Mouse (Mus musculus) hindbrain, embryonic 11.5 days (tissue): ENCODE measurements at regions not wholly inside any gene's neighbourhood (a gene's known extent, or its start where the extent isn't known, plus 50 kb on each side); places are given as distances from the start of the nearest gene placed in this dataset.

Experiments used
- ATAC-seq: fragments of 200-750 bp; cut with Nextera tagmentation; 2 replicates; pipeline ENCODE4 v1.8.0; 2017; ENCODE audit warnings: mild to moderate bottlenecking, moderate TSS enrichment, moderate library complexity; ENCODE audit not compliant: low FRiP score
- DNase-seq: peaks from one replicate; pipeline ENCODE4 v3.0.0-alpha.2; 2015; ENCODE audit warnings: low spot score
- H3K27ac ChIP-seq: fragments of 300-500 bp; sonication (generic); 2 replicates; pipeline ENCODE4 v1.5.1; 2014; ENCODE audit warnings: mild to moderate bottlenecking, low read depth, low read length
- H3K27me3 ChIP-seq: fragments of 300-500 bp; sonication (generic); 2 replicates; pipeline ENCODE4 v1.6.1; 2014; ENCODE audit warnings: mild to moderate bottlenecking, low read length, moderate library complexity, mixed read lengths; ENCODE audit not compliant: control insufficient read depth, insufficient read depth
- H3K36me3 ChIP-seq: fragments of 300-500 bp; sonication (generic); 2 replicates; pipeline ENCODE4 v1.6.1; 2014; ENCODE audit warnings: mild to moderate bottlenecking, low read length, moderate library complexity, mixed read lengths; ENCODE audit not compliant: control insufficient read depth, insufficient read depth
- H3K4me1 ChIP-seq: fragments of 300-500 bp; sonication (generic); replicated peaks from 2 replicates; pipeline ENCODE4 v1.6.1; 2014; ENCODE audit warnings: low read length, mixed read lengths; ENCODE audit not compliant: control insufficient read depth, insufficient read depth
- H3K4me2 ChIP-seq: fragments of 300-500 bp; sonication (generic); replicated peaks from 2 replicates; pipeline ENCODE4 v1.6.1; 2014; ENCODE audit warnings: mild to moderate bottlenecking, low read depth, low read length
- H3K4me3 ChIP-seq: fragments of 300-500 bp; sonication (generic); 2 replicates; pipeline ENCODE4 v1.5.1; 2014; ENCODE audit warnings: low read depth, low read length
- H3K9ac ChIP-seq: fragments of 300-500 bp; sonication (generic); 2 replicates; pipeline ENCODE4 v1.6.1; 2014; ENCODE audit warnings: low read depth, low read length
- H3K9me3 ChIP-seq: fragments of 300-500 bp; sonication (generic); 2 replicates; pipeline ENCODE4 v1.6.1; 2016; ENCODE audit warnings: low read length; ENCODE audit not compliant: control insufficient read depth
- WGBS: fragments of 180-500 bp; shearing (Covaris S2); extraction: QIAGEN DNeasy Blood & Tissue Kit; methylation state at CpG from one replicate; pipeline ENCODE4 v1.1.7; 2014; 5-methylcytosine and 5-hydroxymethylcytosine counted together

DNA sequence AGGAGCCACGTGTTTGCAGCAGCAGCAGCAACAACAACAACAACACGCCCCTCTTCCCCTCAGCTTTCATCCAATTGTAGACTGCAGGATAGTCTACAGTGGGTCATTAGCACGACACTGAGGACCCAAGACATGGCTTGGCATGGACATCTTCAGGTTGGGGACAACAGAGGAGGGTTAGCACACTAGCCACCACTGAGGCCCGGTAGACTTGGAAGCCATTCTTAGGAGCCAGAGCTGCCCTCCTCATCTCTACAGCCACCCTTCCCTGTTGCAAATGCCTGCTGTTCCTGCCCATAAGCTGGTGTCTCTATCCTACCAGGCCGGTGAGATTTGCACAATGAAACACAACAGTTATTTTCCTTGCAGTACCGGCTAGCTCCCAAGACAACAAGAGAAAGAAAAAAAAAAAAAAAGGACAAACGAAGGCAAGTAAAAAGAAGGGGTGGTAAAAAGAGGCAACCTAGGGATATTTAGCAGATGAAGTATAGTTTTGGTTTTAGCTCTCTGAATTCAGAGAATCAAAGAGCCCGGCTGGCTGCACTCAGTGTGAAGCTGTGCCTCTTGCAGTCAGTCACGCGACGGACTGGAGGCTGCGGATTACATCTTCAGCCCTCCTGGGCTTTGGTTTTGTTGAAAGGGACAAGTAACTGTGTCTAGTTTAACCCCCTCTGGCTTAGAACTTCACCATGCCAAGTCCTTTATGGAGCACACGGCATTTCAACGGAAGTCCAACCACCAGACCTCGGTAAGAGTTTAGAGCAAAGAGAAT lies 421.9 kb upstream of the Mki67 start:
- Histone ChIP-seq H3K4me1 (no peaks in the 10 kb centered on the region), H3K27ac (no peak overlapping the region), H3K27me3 (no peaks in the 10 kb centered on the region), H3K9ac (no peak overlapping the region), H3K4me2 (no peak overlapping the region), H3K36me3 (no peaks in the 10 kb centered on the region), H3K9me3 (no peaks in the 10 kb centered on the region), H3K4me3 (no peak overlapping the region)
- WGBS: 65% methylated on average over 15 of the region's 15 CpGs
- DNase-seq (no peak), ATAC-seq (no peak)

DNA sequence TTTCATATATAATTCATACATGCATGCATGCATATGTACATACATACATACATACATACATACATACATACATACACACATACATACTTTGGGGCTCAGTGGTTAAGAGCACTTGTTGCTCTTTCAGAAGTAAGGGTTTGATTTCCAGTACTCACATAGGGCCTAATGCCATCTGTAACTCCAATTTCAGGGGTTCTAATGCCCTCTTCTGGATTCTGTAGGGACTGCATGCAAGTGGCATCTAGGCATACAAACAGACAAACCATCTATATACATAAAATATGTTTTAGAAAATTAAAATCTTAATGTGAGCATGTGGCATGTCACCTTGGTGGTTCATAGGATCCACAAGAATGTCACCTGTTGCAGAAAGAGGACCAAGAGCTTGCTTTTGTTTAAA lies 426.7 kb upstream of the Mki67 start:
- no peak overlapping the region for H3K9ac ChIP-seq
- H3K27ac ChIP-seq: no peak overlapping the region
- H3K9me3 ChIP-seq: no peaks in the 10 kb centered on the region
- H3K4me3 ChIP-seq: no peak overlapping the region
- H3K4me1 ChIP-seq: no peaks in the 10 kb centered on the region
- H3K27me3 ChIP-seq: no peaks in the 10 kb centered on the region
- DNase-seq (no peak), ATAC-seq (no peak)
- no peaks in the 10 kb centered on the region for H3K36me3 ChIP-seq
- no peak overlapping the region for H3K4me2 ChIP-seq

DNA sequence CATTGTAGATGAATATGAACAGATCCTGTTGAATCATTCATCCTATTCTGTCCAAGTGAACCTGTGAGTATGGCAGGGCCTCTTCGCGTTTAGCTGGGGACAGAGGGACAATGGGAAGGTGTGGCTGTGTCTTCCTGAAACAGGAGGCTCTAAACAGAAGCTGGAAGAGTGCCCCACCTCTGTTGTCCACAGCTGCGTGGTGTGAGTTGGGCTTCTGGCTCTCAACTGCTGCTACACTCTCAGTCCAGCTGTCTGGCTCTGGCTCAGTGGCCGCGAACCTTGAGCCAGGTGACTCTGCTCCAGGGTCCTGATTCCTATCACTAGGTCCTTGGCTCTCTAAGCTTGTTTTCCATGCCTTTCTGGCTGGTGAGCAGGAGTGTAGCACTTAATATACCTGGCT lies 434.0 kb upstream of the Mki67 start:
- DNase-seq: no peak
- 66% methylated on average over 5 of the region's 5 CpGs for WGBS
- no peaks in the 10 kb centered on the region for H3K27me3 ChIP-seq
- H3K9me3 ChIP-seq: no peaks in the 10 kb centered on the region
- no peak overlapping the region for H3K9ac ChIP-seq
- no peak overlapping the region for H3K27ac ChIP-seq
- no peak overlapping the region for H3K4me2 ChIP-seq
- no peak overlapping the region for H3K4me3 ChIP-seq
- no peaks in the 10 kb centered on the region for H3K36me3 ChIP-seq
- no peaks in the 10 kb centered on the region for H3K4me1 ChIP-seq
- ATAC-seq: no peak

DNA sequence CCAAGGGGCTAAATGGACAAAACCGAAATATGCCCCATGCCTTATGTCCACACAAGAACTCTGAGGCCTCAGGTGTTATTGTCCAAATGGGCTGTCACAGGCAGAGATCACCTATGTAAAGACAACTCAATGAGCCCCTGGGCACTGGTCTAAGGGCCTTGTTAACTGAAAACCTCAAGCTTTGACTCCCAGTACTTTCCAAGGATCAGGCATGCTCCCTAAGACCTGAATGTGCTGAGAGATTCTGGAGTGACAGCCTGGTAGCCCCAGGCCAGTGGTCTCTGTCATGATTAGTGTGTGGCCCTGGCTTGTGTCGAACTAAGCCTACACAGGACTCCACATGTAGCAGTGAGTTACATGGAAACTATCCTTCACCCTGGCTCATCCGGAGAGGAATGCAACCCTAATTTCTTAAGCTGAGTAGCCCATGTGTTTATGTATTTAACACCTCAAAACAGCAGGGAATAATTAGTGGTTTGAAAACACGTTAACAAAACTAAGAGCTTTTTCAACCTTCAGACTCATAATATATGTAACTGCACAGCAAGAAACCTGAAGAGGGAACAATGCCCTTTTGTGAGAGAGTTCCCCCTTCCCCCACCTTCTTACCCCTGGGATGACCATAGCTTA lies 435.3 kb upstream of the Mki67 start:
- Histone ChIP-seq H3K9ac (no peak overlapping the region), H3K4me3 (no peak overlapping the region), H3K4me2 (no peak overlapping the region), H3K9me3 (no peaks in the 10 kb centered on the region), H3K27me3 (no peaks in the 10 kb centered on the region), H3K4me1 (no peaks in the 10 kb centered on the region), H3K27ac (no peak overlapping the region), H3K36me3 (no peaks in the 10 kb centered on the region)
- 29% methylated on average over 4 of the region's 4 CpGs for WGBS
- no peak for DNase-seq
- ATAC-seq: no peak

DNA sequence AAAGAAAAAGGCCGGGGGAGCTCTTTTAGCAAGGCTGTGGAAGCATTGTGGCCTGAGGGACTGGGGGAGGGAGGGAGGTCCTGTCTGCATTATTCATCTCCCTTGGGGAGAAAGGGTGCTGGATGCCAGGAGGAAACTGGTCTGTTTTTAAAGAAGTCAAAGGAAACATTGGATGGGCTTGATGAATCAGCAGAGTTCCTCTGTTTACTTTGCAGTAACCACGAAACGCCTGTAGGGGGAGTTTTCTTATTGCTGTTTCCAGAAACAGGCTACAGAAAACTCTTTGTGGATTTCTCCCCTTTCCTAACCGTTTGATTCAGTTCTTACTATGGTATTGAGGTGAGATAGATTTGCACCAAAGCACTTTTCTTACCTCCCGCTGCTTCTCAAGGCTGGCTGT lies 436.3 kb upstream of the Mki67 start:
- ATAC-seq: no peak
- Histone ChIP-seq H3K4me3 (no peak overlapping the region), H3K27me3 (no peaks in the 10 kb centered on the region), H3K9me3 (no peaks in the 10 kb centered on the region), H3K4me1 (no peaks in the 10 kb centered on the region), H3K4me2 (no peak overlapping the region), H3K36me3 (no peaks in the 10 kb centered on the region), H3K9ac (no peak overlapping the region), H3K27ac (no peak overlapping the region)
- DNase-seq: peak; percentile 75
- 28% methylated on average over 5 of the region's 5 CpGs for WGBS

DNA sequence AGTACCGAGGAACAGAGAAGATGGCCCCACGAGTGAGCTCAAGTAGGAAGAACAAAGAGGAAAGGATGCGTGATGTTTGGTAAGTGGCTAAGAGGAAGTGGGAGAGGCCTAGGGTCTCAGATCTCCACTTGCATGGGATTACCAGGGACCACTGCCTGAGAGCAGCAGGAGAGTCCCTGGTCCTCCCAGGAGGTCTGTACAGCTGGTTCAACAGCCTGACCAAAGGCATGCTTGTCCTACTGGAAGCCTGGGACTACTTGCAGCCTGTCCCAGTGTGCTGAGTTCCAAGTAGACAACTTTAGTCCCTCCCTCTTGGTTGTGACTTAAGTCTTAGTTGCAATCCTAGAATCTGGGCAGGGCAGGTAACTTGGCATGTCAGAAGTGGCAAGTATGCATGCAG lies 437.5 kb upstream of the Mki67 start:
- Histone ChIP-seq H3K27me3 (no peaks in the 10 kb centered on the region), H3K36me3 (no peaks in the 10 kb centered on the region), H3K4me3 (no peak overlapping the region), H3K9ac (no peak overlapping the region), H3K4me2 (no peak overlapping the region), H3K9me3 (no peaks in the 10 kb centered on the region), H3K27ac (no peak overlapping the region), H3K4me1 (no peaks in the 10 kb centered on the region)
- 75% methylated on average over 3 of the region's 3 CpGs for WGBS
- DNase-seq (no peak), ATAC-seq (no peak)

DNA sequence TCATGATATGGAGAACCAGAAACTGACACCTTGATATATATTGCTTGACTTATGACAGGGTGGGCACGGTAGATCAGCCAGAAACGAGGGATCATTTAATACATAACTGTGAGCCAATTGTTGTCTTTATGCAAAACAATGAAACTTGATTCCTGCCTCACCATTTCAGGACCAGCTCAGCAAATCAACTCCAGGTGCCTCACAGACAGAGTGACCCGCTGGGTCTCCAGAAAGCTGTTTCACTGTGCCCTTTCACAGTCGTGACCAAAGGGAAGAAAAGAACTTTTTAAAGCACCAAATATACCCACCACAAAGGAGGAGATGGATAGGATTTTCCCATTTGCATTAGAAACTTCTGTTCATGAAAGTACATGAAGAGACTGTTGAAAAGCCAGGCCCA lies 443.0 kb upstream of the Mki67 start:
- no peaks in the 10 kb centered on the region for H3K9me3 ChIP-seq
- H3K4me3 ChIP-seq: no peak overlapping the region
- no peak overlapping the region for H3K27ac ChIP-seq
- DNase-seq (peak; percentile 30), ATAC-seq (no peak)
- no peak overlapping the region for H3K4me2 ChIP-seq
- no peaks in the 10 kb centered on the region for H3K36me3 ChIP-seq
- 28% methylated on average over 4 of the region's 4 CpGs for WGBS
- no peaks in the 10 kb centered on the region for H3K4me1 ChIP-seq
- no peak overlapping the region for H3K9ac ChIP-seq
- H3K27me3 ChIP-seq: no peaks in the 10 kb centered on the region

DNA sequence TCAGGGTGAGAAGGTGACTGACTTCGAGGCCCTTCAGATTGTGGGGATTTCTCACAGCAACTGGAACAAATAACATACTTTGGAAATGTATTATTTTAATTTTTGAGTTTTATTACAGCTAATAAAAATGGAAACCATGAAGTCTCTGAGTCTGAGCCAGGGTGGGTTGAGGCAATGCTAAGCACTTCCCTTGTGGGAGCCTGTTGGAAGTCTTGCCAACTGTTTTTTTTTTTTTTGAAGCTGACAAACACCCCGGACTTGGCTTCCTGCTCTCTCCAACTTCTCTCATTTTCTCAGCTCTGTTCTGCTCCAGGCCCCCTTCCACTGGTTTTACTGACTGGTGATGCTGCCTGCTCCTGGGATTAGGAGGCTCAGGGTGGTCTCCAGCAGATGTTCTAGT lies 445.4 kb upstream of the Mki67 start:
- no peaks in the 10 kb centered on the region for H3K9me3 ChIP-seq
- ATAC-seq: no peak
- no peaks in the 10 kb centered on the region for H3K36me3 ChIP-seq
- no peak for DNase-seq
- H3K4me3 ChIP-seq: no peak overlapping the region
- no peak overlapping the region for H3K9ac ChIP-seq
- H3K27ac ChIP-seq: no peak overlapping the region
- WGBS: 82% methylated on average over 2 of the region's 2 CpGs
- H3K4me2 ChIP-seq: no peak overlapping the region
- H3K4me1 ChIP-seq: no peaks in the 10 kb centered on the region
- H3K27me3 ChIP-seq: no peaks in the 10 kb centered on the region

DNA sequence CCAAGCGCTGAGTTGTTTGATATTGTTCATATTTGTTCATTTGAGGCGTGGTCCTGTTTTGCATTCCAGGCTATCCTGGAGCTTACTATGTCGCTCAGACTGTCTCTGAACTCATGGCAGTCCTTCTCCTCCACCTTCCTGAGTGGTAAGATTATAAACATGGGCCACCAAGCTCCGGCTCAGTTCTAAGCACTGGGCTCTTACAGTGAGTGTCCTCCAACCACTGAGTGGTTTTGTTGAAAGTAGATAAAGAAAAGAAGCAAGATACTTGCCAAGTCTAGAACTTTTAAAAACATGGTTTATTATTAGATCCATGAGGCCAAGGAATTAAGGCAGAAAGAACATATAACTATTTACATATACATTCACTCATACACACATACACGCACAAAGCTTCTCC lies 448.7 kb upstream of the Mki67 start:
- 83% methylated on average over 5 of the region's 5 CpGs for WGBS
- no peaks in the 10 kb centered on the region for H3K9me3 ChIP-seq
- H3K4me1 ChIP-seq: no peaks in the 10 kb centered on the region
- H3K9ac ChIP-seq: no peak overlapping the region
- H3K27me3 ChIP-seq: no peaks in the 10 kb centered on the region
- no peak overlapping the region for H3K4me2 ChIP-seq
- no peak overlapping the region for H3K4me3 ChIP-seq
- no peak for ATAC-seq
- DNase-seq: no peak
- no peaks in the 10 kb centered on the region for H3K36me3 ChIP-seq
- no peak overlapping the region for H3K27ac ChIP-seq
